Mouse (Mus musculus) heart, adult 2 months (tissue): Measurements from ENCODE around the gene Olfr523.

Source experiments
- CTCF ChIP-seq: fragments of 200-600 bp; IDR thresholded peaks from 2 replicates; pipeline ENCODE4 v1.8.1; 2022; ENCODE audit warnings: antibody characterized with exemption, mild to moderate bottlenecking, moderate library complexity
- POLR2A ChIP-seq: fragments of 200-500 bp; IDR thresholded peaks from 2 replicates; pipeline ENCODE4 v1.6.1; 2011; ENCODE audit warnings: mild to moderate bottlenecking, low read depth, low read length, control low read depth; ENCODE audit not compliant: insufficient read depth

GRCm38 (mm10) chr7:140126022-140126350 is 47.0 kb upstream of the Olfr523 start:
- TF ChIP-seq CTCF, result no peak
- TF ChIP-seq POLR2A, result no peak
